Mouse (Mus musculus) CH12.LX (cell line): ENCODE measurements around the gene Rundc3b. TPM values are rescaled to one million over a fixed set of nuclear protein-coding genes. Genes with fewer than 3 reads are reported as not detected.

ENCODE experiments used
- DNase-seq: peaks from one replicate; pipeline ENCODE4 v3.0.0-alpha.2; 2013; ENCODE audit errors: extremely low read depth
- H3K27ac ChIP-seq: 2 replicates; pipeline ENCODE4 v1.5.1; 2012; ENCODE audit warnings: low read depth, mild to moderate bottlenecking, control low read depth, moderate library complexity; ENCODE audit not compliant: insufficient read depth
- H3K27me3 ChIP-seq: replicated peaks from 2 replicates; pipeline ENCODE3; 2012; ENCODE audit warnings: inconsistent platforms
- H3K36me3 ChIP-seq, 2 experiments: replicated peaks in 1 of 2; 2 replicates each; pipeline versions ENCODE3 to v1.6.1; 2012; ENCODE audit warnings: inconsistent platforms in 1 of 2, low read length in 1 of 2, mild to moderate bottlenecking in 1 of 2, mixed read lengths in 1 of 2, moderate library complexity in 1 of 2; ENCODE audit not compliant: control insufficient read depth in 1 of 2, insufficient read depth in 1 of 2
- H3K4me1 ChIP-seq, 2 experiments: 2 replicates each; pipeline ENCODE4 v1.6.1; 2012; ENCODE audit warnings: inconsistent platforms in 1 of 2, moderate library complexity in 1 of 2; ENCODE audit not compliant: insufficient read depth in 2 of 2, control insufficient read depth in 1 of 2
- H3K4me2 ChIP-seq: 2 replicates; pipeline ENCODE4 v1.6.1; 2012; ENCODE audit warnings: low read depth, mild to moderate bottlenecking, control low read depth; ENCODE audit not compliant: poor library complexity, insufficient read depth, severe bottlenecking
- H3K4me3 ChIP-seq, 3 experiments: fragments of 150-350 bp in 1 of 3; sonication (generic) in 1 of 3; replicated peaks in 1 of 3; 2 replicates each; pipeline versions ENCODE3 to v1.5.1; 2011 to 2012; ENCODE audit warnings: low read depth in 2 of 3, low read length in 2 of 3, mild to moderate bottlenecking in 2 of 3, moderate library complexity in 2 of 3, control low read depth in 1 of 3, improper control_type of control experiment in 1 of 3, inconsistent platforms in 1 of 3, mixed read lengths in 1 of 3; ENCODE audit not compliant: poor library complexity in 1 of 3
- H3K79me2 ChIP-seq: replicated peaks from 2 replicates; pipeline ENCODE4 v1.6.1; 2012; ENCODE audit warnings: mild to moderate bottlenecking, moderate library complexity; ENCODE audit not compliant: control insufficient read depth, poor library complexity, insufficient read depth, severe bottlenecking; ENCODE audit errors: extremely low read depth
- H3K9ac ChIP-seq: 2 replicates; pipeline ENCODE4 v1.6.1; 2012; ENCODE audit warnings: low read depth, mild to moderate bottlenecking, control low read depth, moderate library complexity; ENCODE audit not compliant: insufficient read depth
- H3K9me3 ChIP-seq: replicated peaks from 2 replicates; pipeline ENCODE3; 2012; ENCODE audit warnings: low read length, inconsistent platforms, mixed read lengths
- BHLHE40 ChIP-seq: IDR thresholded peaks from 2 replicates; pipeline ENCODE4 v1.6.1; 2011; ENCODE audit warnings: mild to moderate bottlenecking, low read depth, low read length, improper control_type of control experiment
- CHD2 ChIP-seq: IDR thresholded peaks from 2 replicates; pipeline ENCODE4 v1.6.1; 2011; ENCODE audit warnings: low read length, improper control_type of control experiment
- CTCF ChIP-seq, 2 experiments: IDR thresholded peaks in 1 of 2; conservative IDR thresholded peaks in 1 of 2; 2 replicates each; pipeline ENCODE4 v1.5.1; 2011 to 2012; ENCODE audit warnings: low read depth in 2 of 2, low read length in 2 of 2, improper control_type of control experiment in 1 of 2, inconsistent platforms in 1 of 2, mild to moderate bottlenecking in 1 of 2, moderate library complexity in 1 of 2
- E2F4 ChIP-seq: IDR thresholded peaks from 2 replicates; pipeline ENCODE4 v1.6.1; 2011; ENCODE audit warnings: low read depth, low read length, improper control_type of control experiment; ENCODE audit not compliant: insufficient replicate concordance
- EP300 ChIP-seq: IDR thresholded peaks from 2 replicates; pipeline ENCODE4 v1.6.1; 2011; ENCODE audit warnings: low read length, improper control_type of control experiment
- ETS1 ChIP-seq: conservative IDR thresholded peaks from 2 replicates; pipeline ENCODE4 v1.6.1; 2012; ENCODE audit warnings: low read depth, mild to moderate bottlenecking, inconsistent platforms, low read length, improper control_type of control experiment, moderate library complexity
- IRF4 ChIP-seq: IDR thresholded peaks from 2 replicates; pipeline ENCODE4 v1.6.1; 2014; ENCODE audit warnings: low read depth, mild to moderate bottlenecking, inconsistent platforms, low read length, improper control_type of control experiment
- JUN ChIP-seq: IDR thresholded peaks from 2 replicates; pipeline ENCODE4 v1.6.1; 2011; ENCODE audit warnings: low read depth, mild to moderate bottlenecking, low read length, improper control_type of control experiment, moderate library complexity; ENCODE audit not compliant: insufficient read depth
- JUND ChIP-seq: conservative IDR thresholded peaks from 2 replicates; pipeline ENCODE4 v1.6.1; 2011; ENCODE audit warnings: low read depth, low read length, improper control_type of control experiment
- KAT2A ChIP-seq: IDR thresholded peaks from 2 replicates; pipeline ENCODE4 v1.6.1; 2012; ENCODE audit warnings: low read length, improper control_type of control experiment, inconsistent platforms; ENCODE audit not compliant: insufficient replicate concordance
- MAFK ChIP-seq: IDR thresholded peaks from 2 replicates; pipeline ENCODE4 v1.6.1; 2011; ENCODE audit warnings: low read length, improper control_type of control experiment; ENCODE audit not compliant: insufficient replicate concordance
- MAX ChIP-seq: IDR thresholded peaks from 2 replicates; pipeline ENCODE4 v1.6.1; 2011; ENCODE audit warnings: low read length, improper control_type of control experiment
- MAZ ChIP-seq: IDR thresholded peaks from 2 replicates; pipeline ENCODE4 v1.6.1; 2012; ENCODE audit warnings: low read depth, mild to moderate bottlenecking, inconsistent platforms, low read length, improper control_type of control experiment, moderate library complexity
- MEF2A ChIP-seq: IDR thresholded peaks from 2 replicates; pipeline ENCODE4 v1.6.1; 2014; ENCODE audit warnings: low read depth, mild to moderate bottlenecking, inconsistent platforms, low read length, improper control_type of control experiment, borderline replicate concordance
- MXI1 ChIP-seq: IDR thresholded peaks from 2 replicates; pipeline ENCODE4 v1.6.1; 2011; ENCODE audit warnings: mild to moderate bottlenecking, low read depth, low read length, improper control_type of control experiment
- MYC ChIP-seq: IDR thresholded peaks from 2 replicates; pipeline ENCODE4 v1.6.1; 2011; ENCODE audit warnings: low read depth, mild to moderate bottlenecking, improper control_type of control experiment, low read length
- NELFE ChIP-seq: IDR thresholded peaks from 2 replicates; pipeline ENCODE4 v1.6.1; 2011; ENCODE audit warnings: low read depth, low read length, improper control_type of control experiment
- NRF1 ChIP-seq: IDR thresholded peaks from 2 replicates; pipeline ENCODE4 v1.6.1; 2014; ENCODE audit warnings: low read depth, mild to moderate bottlenecking, inconsistent platforms, low read length, improper control_type of control experiment, moderate library complexity
- PAX5 ChIP-seq: IDR thresholded peaks from 2 replicates; pipeline ENCODE4 v1.6.1; 2012; ENCODE audit warnings: low read length, inconsistent platforms, mixed read lengths
- POLR2A ChIP-seq: IDR thresholded peaks from 2 replicates; pipeline ENCODE4 v1.6.1; 2011; ENCODE audit warnings: low read depth, mild to moderate bottlenecking, improper control_type of control experiment, low read length
- RAD21 ChIP-seq: IDR thresholded peaks from 2 replicates; pipeline ENCODE4 v1.6.1; 2011; ENCODE audit warnings: low read depth, mild to moderate bottlenecking, low read length, improper control_type of control experiment, moderate library complexity
- TBP ChIP-seq: conservative IDR thresholded peaks from 2 replicates; pipeline ENCODE4 v1.6.1; 2011; ENCODE audit warnings: low read depth, low read length, improper control_type of control experiment
- TCF12 ChIP-seq: IDR thresholded peaks from 2 replicates; pipeline ENCODE4 v1.6.1; 2014; ENCODE audit warnings: low read depth, mild to moderate bottlenecking, inconsistent platforms, low read length, improper control_type of control experiment
- UBTF ChIP-seq: IDR thresholded peaks from 2 replicates; pipeline ENCODE4 v1.6.1; 2012; ENCODE audit warnings: low read depth, mild to moderate bottlenecking, inconsistent platforms, low read length, improper control_type of control experiment, moderate library complexity
- USF2 ChIP-seq: conservative IDR thresholded peaks from 2 replicates; pipeline ENCODE4 v1.6.1; 2011; ENCODE audit warnings: low read depth, low read length, improper control_type of control experiment
- ZKSCAN1 ChIP-seq: IDR thresholded peaks from 2 replicates; pipeline ENCODE4 v1.6.1; 2012; ENCODE audit warnings: low read depth, inconsistent platforms, low read length, improper control_type of control experiment, borderline replicate concordance
- ZNF384 ChIP-seq: IDR thresholded peaks from 2 replicates; pipeline ENCODE4 v1.6.1; 2012; ENCODE audit warnings: low read depth, low read length, improper control_type of control experiment, inconsistent platforms
- dilution Hi-C: fragments of 300-500 bp; cut with MboI; formaldehyde crosslinking; loops from 2 replicates; pipeline ENCODE4 v1.14.3; 2020; ENCODE audit warnings: low sequenced_read_pairs; ENCODE audit not compliant: extremely low pct_unique_long_range_greater_than_20kb, extremely low pct_ligation_motif_present
- in situ Hi-C: fragments of 300-500 bp; cut with MboI; formaldehyde crosslinking; loops from 3 replicates; pipeline ENCODE4 v1.14.3; 2019; ENCODE audit warnings: low sequenced_read_pairs, low pct_ligation_motif_present, low pct_unique_long_range_greater_than_20kb, mixed read lengths
- polyA plus RNA-seq: library from polyadenylated mRNA; unstranded; fragments of >175 nt; gene quantifications from 2 replicates; pipeline ENCODE4 v1.2.1, GENCODE M21; 2012; ENCODE audit warnings: low read depth; ENCODE audit not compliant: insufficient read length
- total RNA-seq, 2 experiments: library from RNA; depleted of rRNA; stranded (reverse); fragments of 300-350 nt in 1 of 2; fragments of >200 nt in 1 of 2; gene quantifications; 2 replicates each; pipeline ENCODE4 v1.2.3; 2012 to 2014

The Rundc3b gene
- total and polyA plus RNA-seq, 3 experiments: 0.07 to 0.13 (median 0.09) TPM

- peak overlapping the region; percentile 39 for H3K4me2 ChIP-seq
- dilution Hi-C loops (no loop called here), in situ Hi-C loops (no loop called here)
- H3K9ac ChIP-seq: peak overlapping the region; percentile 36; the same call in 1 of the 2 replicates
- H3K27me3 ChIP-seq: no peaks in the 10 kb centered on the region
- H3K9me3 ChIP-seq: no peaks in the 10 kb centered on the region
- DNase-seq: no peak
- H3K4me3 ChIP-seq: peak overlapping the region; percentile 41 to 55 (median 47)
- H3K4me1 ChIP-seq: peaks cover 0 to 28% of the 10 kb centered on the region in 2 experiments; a peak in 3 of 4 replicates
- no peaks in the 10 kb centered on the region for H3K36me3 ChIP-seq
- TF ChIP-seq UBTF (no peak), TBP (no peak), MYC (no peak), ZNF384 (no peak), USF2 (no peak), TCF12 (no peak), MAZ (no peak), MEF2A (no peak), E2F4 (no peak), KAT2A (no peak), NELFE (no peak), JUN (no peak), IRF4 (no peak), MAFK (no peak), CTCF (conservative IDR thresholded peaks at IDR 0.05 in 1 of 2, IDR thresholded peaks at IDR 0.05 in 1 of 2; ENCODE audit: low read depth in 2 of 2, low read length in 2 of 2) (no peak), POLR2A (no peak)
- TF ChIP-seq, all 38 proteins: peak for 0
- H3K27ac ChIP-seq: no peak overlapping the region
- no peaks in the 10 kb centered on the region for H3K79me2 ChIP-seq
Measured at GRCm38 (mm10) chr5:8660738-8661151, 38.0 kb upstream of the Rundc3b start.

DNA sequence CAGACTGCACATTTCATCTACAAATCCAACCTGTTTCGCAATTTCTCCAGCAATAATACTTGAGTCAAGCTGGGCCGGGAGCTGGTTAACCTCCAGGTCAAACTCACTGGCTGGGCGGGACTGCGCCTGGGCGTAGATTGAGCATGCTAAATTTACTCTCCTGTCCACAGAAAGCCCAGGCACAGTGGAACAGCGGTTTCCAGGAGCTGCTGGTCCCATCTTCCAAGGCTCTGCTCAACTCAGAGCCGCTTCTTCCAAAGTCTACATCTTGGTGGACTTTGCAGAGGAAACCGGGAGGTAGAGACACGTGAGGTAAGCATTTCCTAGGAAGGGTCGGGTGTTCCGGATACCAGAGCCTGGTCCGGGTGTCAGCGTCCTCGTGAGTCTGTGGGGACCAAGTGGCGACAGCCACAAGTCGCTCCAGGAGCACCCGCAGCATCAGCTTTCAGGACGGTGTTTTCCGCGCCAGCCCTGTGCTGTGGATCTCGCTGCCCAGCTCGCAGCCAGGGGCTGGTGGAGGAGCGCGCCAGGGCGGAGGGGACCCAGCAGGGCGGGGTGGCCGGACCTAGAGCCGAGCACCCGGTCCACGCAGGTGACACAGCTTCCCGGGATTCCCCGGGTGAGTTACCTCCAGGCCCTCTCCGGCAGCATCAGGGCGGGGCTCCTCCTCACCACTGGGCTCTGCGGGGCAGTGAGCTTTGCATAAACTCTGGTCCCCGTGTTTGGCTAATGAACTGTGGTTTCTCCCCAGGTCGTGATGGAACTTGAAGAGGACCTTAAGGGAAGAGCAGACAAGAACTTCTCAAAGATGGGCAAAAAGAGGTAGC, 37.4 kb upstream of the Rundc3b start, which contains the start of gene Abcb1a:
Gene Abcb1a (plus strand): TSS at position 167 of the 827 bp plus-strand sequence.
- H3K9ac ChIP-seq: peak within 1 kb of the TSS; percentile 36; the same call in 1 of the 2 replicates
- H3K79me2 ChIP-seq: no peaks in the 10 kb centered on the region
- no peaks in the 10 kb centered on the region for H3K9me3 ChIP-seq
- peak within 1 kb of the TSS; percentile 41 to 55 (median 47) for H3K4me3 ChIP-seq
- peak within 1 kb of the TSS; percentile 39 for H3K4me2 ChIP-seq
- peak; percentile 74 for DNase-seq
- peaks cover 0 to 25% of the 10 kb centered on the region in 2 experiments; a peak in 3 of 4 replicates for H3K4me1 ChIP-seq
- H3K27me3 ChIP-seq: no peaks in the 10 kb centered on the region
- no peak within 1 kb of the TSS for H3K27ac ChIP-seq
- in situ Hi-C loops (no loop called here), dilution Hi-C loops (no loop called here)
- H3K36me3 ChIP-seq: no peaks in the 10 kb centered on the region
- TF ChIP-seq RAD21 (no peak), MAX (no peak), CHD2 (no peak), EP300 (no peak), MAZ (peak; percentile 62; the same call in 1 of the 2 replicates), USF2 (no peak), ETS1 (peak; percentile 47; the same call in 1 of the 2 replicates), NRF1 (no peak), TCF12 (0 out of 2 replicates have a peak, but pooled peaks have one; percentile 15), BHLHE40 (peak; percentile 57), IRF4 (peak; percentile 29; the same call in 1 of the 2 replicates), NELFE (no peak), MXI1 (peak; percentile 43; the same call in 1 of the 2 replicates), ZNF384 (no peak), JUND (no peak), ZKSCAN1 (no peak), TBP (0 out of 2 replicates have a peak, but pooled peaks have one; percentile 24), PAX5 (no peak), MEF2A (peak; percentile 13; the same call in 1 of the 2 replicates)
